Mouse (Mus musculus) ES-CJ7 (cell line): ENCODE results near the gene Zic2.
"Not testable (repeated sequence)": the region's sequence is repeated elsewhere in the genome, so short reads cannot be mapped to it uniquely, and the experiment has no call there.

Experiments used
- DNase-seq: peaks from one replicate; pipeline ENCODE4 v3.0.0; 2011; ENCODE audit warnings: low read depth, low spot score

The Zic2 gene

GRCm38 (mm10) chr14:122474891-122475556 is at the start of gene Zic2:
TSS of gene Zic2 (plus strand) at chr14:122475435.
- DNase-seq = no peak

GRCm38 (mm10) chr14:122426529-122427203 is 48.6 kb upstream of the Zic2 start:
- DNase-seq = no peak

- no peak for DNase-seq
Observed at GRCm38 (mm10) chr14:122427204-122427560, 48.1 kb upstream of the Zic2 start.

GRCm38 (mm10) chr14:122427654-122428053 is 47.6 kb upstream of the Zic2 start:
- no peak for DNase-seq

GRCm38 (mm10) chr14:122432558-122432957 is 42.7 kb upstream of the Zic2 start:
- peak; percentile 50 for DNase-seq

GRCm38 (mm10) chr14:122434039-122434438 is 41.2 kb upstream of the Zic2 start:
- peak; percentile 84 for DNase-seq

- no peak for DNase-seq
Observed at GRCm38 (mm10) chr14:122436850-122437249, 38.4 kb upstream of the Zic2 start.

GRCm38 (mm10) chr14:122449601-122450495 is 25.4 kb upstream of the Zic2 start:
- DNase-seq = peak; percentile 58

- peak; percentile 32 for DNase-seq
Observed at GRCm38 (mm10) chr14:122450496-122451382, 24.5 kb upstream of the Zic2 start, which contains the start of gene Gm5089. TSS of gene Gm5089 (minus strand) at chr14:122451115.

GRCm38 (mm10) chr14:122451551-122452145 is 23.6 kb upstream of the Zic2 start:
- DNase-seq = no peak

- DNase-seq = no peak
Observed at GRCm38 (mm10) chr14:122452701-122453387, 22.4 kb upstream of the Zic2 start.

GRCm38 (mm10) chr14:122453388-122453995 is 21.7 kb upstream of the Zic2 start:
- peak; percentile 58 for DNase-seq

- no peak for DNase-seq
Observed at GRCm38 (mm10) chr14:122453996-122454738, 21.1 kb upstream of the Zic2 start.

- DNase-seq = no peak
Observed at GRCm38 (mm10) chr14:122454901-122455561, 20.2 kb upstream of the Zic2 start.

- DNase-seq = no peak
Observed at GRCm38 (mm10) chr14:122455562-122455958, 19.7 kb upstream of the Zic2 start.

GRCm38 (mm10) chr14:122459332-122459731 is 15.9 kb upstream of the Zic2 start:
- DNase-seq = not testable (repeated sequence)

- DNase-seq = no peak
Observed at GRCm38 (mm10) chr14:122459776-122460175, 15.5 kb upstream of the Zic2 start.

- no peak for DNase-seq
Observed at GRCm38 (mm10) chr14:122460226-122460625, 15.0 kb upstream of the Zic2 start.
